Mouse (Mus musculus): ENCODE measurements around the gene Ndufaf4.

GRCm38 (mm10) chr4:24915631-24916030, 17.7 kb downstream of the Ndufaf4 start:
- TF ChIP-seq CTCF (conservative IDR thresholded peaks at IDR 0.05; ENCODE audit: low read length) (no peak), NANOG (IDR thresholded peaks at IDR 0.05; ENCODE audit: borderline replicate concordance, low read length) (no peak)

All from E14TG2a.4 (cell line).